Mouse (Mus musculus) myocyte (in vitro differentiated cells): ENCODE measurements around the gene Spaca7. TPM values are rescaled to one million over a fixed set of nuclear protein-coding genes. Genes with fewer than 3 reads are reported as not detected.

Experiments used
- H3K27me3 ChIP-seq: one replicate; pipeline ENCODE4 v1.6.1; 2011; ENCODE audit not compliant: control insufficient read depth, insufficient read depth, insufficient read length
- H3K36me3 ChIP-seq: one replicate; pipeline ENCODE4 v1.6.1; 2011; ENCODE audit not compliant: control insufficient read depth, insufficient read depth
- H3K4me2 ChIP-seq: one replicate; pipeline ENCODE4 v1.6.1; 2011; ENCODE audit warnings: low read depth, control low read depth
- H3K4me3 ChIP-seq: one replicate; pipeline ENCODE4 v1.5.1; 2011; ENCODE audit warnings: mild to moderate bottlenecking, control low read depth, moderate library complexity
- H3K79me2 ChIP-seq: one replicate; pipeline ENCODE4 v1.6.1; 2011; ENCODE audit not compliant: control insufficient read depth, insufficient read depth
- H3ac ChIP-seq: one replicate; pipeline ENCODE4 v1.6.1; 2011; ENCODE audit not compliant: control insufficient read depth, insufficient read length
- CEBPB ChIP-seq: IDR thresholded peaks from 2 replicates; pipeline ENCODE4 v1.6.1; 2011; ENCODE audit warnings: mild to moderate bottlenecking, moderate library complexity; ENCODE audit not compliant: poor library complexity, insufficient read depth, severe bottlenecking
- E2F4 ChIP-seq: IDR thresholded peaks from one replicate; pipeline ENCODE4 v1.6.1; 2011; ENCODE audit warnings: mild to moderate bottlenecking, control low read depth, moderate library complexity; ENCODE audit not compliant: insufficient read depth
- MAX ChIP-seq: IDR thresholded peaks from one replicate; pipeline ENCODE4 v1.6.1; 2011; ENCODE audit warnings: low read depth, mild to moderate bottlenecking, control low read depth
- MYOD1 ChIP-seq, 3 experiments: IDR thresholded peaks; one replicate each; pipeline ENCODE4 v1.6.1; 2011; ENCODE audit warnings: control low read depth in 2 of 3, low read depth in 2 of 3, mild to moderate bottlenecking in 2 of 3, moderate library complexity in 1 of 3; ENCODE audit not compliant: insufficient read length in 2 of 3, control insufficient read depth in 1 of 3
- MYOG ChIP-seq, 3 experiments: IDR thresholded peaks; one replicate each; pipeline ENCODE4 v1.6.1; 2011; ENCODE audit warnings: control low read depth in 2 of 3, low read depth in 2 of 3, mild to moderate bottlenecking in 2 of 3; ENCODE audit not compliant: insufficient read length in 2 of 3, control insufficient read depth in 1 of 3, insufficient read depth in 1 of 3
- POLR2A ChIP-seq: IDR thresholded peaks from one replicate; pipeline ENCODE4 v1.6.1; 2011; ENCODE audit warnings: low read depth, mild to moderate bottlenecking, control low read depth, moderate library complexity; ENCODE audit not compliant: insufficient read length
- POLR2AphosphoS2 ChIP-seq: IDR thresholded peaks from one replicate; pipeline ENCODE4 v1.6.1; 2011; ENCODE audit warnings: low read depth, control low read depth; ENCODE audit not compliant: insufficient read length
- REST ChIP-seq: IDR thresholded peaks from one replicate; pipeline ENCODE4 v1.6.1; 2011; ENCODE audit warnings: mild to moderate bottlenecking, control low read depth, moderate library complexity; ENCODE audit not compliant: insufficient read depth, insufficient read length
- SRF ChIP-seq: IDR thresholded peaks from one replicate; pipeline ENCODE4 v1.6.1; 2011; ENCODE audit warnings: low read depth; ENCODE audit not compliant: control insufficient read depth, insufficient read length
- TCF12 ChIP-seq: IDR thresholded peaks from one replicate; pipeline ENCODE4 v1.6.1; 2011; ENCODE audit warnings: mild to moderate bottlenecking, control low read depth; ENCODE audit not compliant: poor library complexity, insufficient read depth, severe bottlenecking
- TCF3 ChIP-seq: IDR thresholded peaks from one replicate; pipeline ENCODE4 v1.6.1; 2011; ENCODE audit warnings: low read depth, control low read depth; ENCODE audit not compliant: insufficient read length
- USF1 ChIP-seq: IDR thresholded peaks from one replicate; pipeline ENCODE4 v1.6.1; 2011; ENCODE audit warnings: low read depth, mild to moderate bottlenecking, control low read depth, moderate library complexity
- polyA plus RNA-seq: library from polyadenylated mRNA; unstranded; fragments of >200 nt; fragmentation: generic; extraction: Trizol; gene quantifications from one replicate; pipeline ENCODE4 v1.2.1, GENCODE M21; 2012; ENCODE audit warnings: missing spikeins

Spaca7 gene
- polyA plus RNA-seq, 1 experiment = not detected

- Histone ChIP-seq H3K79me2 (no peaks in the 10 kb centered on the region), H3K4me3 (no peak overlapping the region), H3K27me3 (peaks cover 17% of the 10 kb centered on the region), H3K4me2 (no peak overlapping the region), H3K36me3 (no peaks in the 10 kb centered on the region), H3ac (no peak overlapping the region)
- TF ChIP-seq POLR2AphosphoS2 = no peak
Measured at GRCm38 (mm10) chr8:12548255-12548654, 24.6 kb upstream of the Spaca7 start.

- peaks cover 19% of the 10 kb centered on the region for H3K27me3 ChIP-seq
- no peaks in the 10 kb centered on the region for H3K36me3 ChIP-seq
- no peak overlapping the region for H3K4me3 ChIP-seq
Measured at GRCm38 (mm10) chr8:12548680-12549079, 24.1 kb upstream of the Spaca7 start.

GRCm38 (mm10) chr8:12555515-12556145 lies 17.2 kb upstream of the Spaca7 start:
- Histone ChIP-seq H3K36me3 (no peaks in the 10 kb centered on the region), H3ac (no peak overlapping the region), H3K27me3 (peaks cover 21% of the 10 kb centered on the region), H3K4me3 (no peak overlapping the region), H3K4me2 (no peak overlapping the region), H3K79me2 (no peaks in the 10 kb centered on the region)
- TF ChIP-seq USF1 (no peak), CEBPB (no peak), POLR2A (no peak), REST (no peak), TCF12 (no peak), POLR2AphosphoS2 (no peak), MAX (no peak), SRF (no peak), E2F4 (no peak), MYOG (IDR thresholded peaks at IDR 0.05; ENCODE audit: control insufficient read depth in 1 of 3, insufficient read depth in 1 of 3, insufficient read length in 2 of 3, low read depth in 2 of 3) (no peak), TCF3 (no peak), MYOD1 (IDR thresholded peaks at IDR 0.05; ENCODE audit: control insufficient read depth in 1 of 3, insufficient read length in 2 of 3, low read depth in 2 of 3) (no peak)

More at GRCm38 (mm10) chr8:12548680-12549079, 24.1 kb upstream of the Spaca7 start:
- no peak overlapping the region for H3K4me2 ChIP-seq
- no peak for TF ChIP-seq TCF3
- no peak for TF ChIP-seq CEBPB
- no peak for TF ChIP-seq POLR2A
- no peak for TF ChIP-seq USF1
- no peak for TF ChIP-seq REST
- TF ChIP-seq POLR2AphosphoS2 = no peak
- TF ChIP-seq E2F4 = no peak
- TF ChIP-seq SRF = no peak
- TF ChIP-seq MAX = no peak
- TF ChIP-seq TCF12 = no peak
- TF ChIP-seq MYOD1 (IDR thresholded peaks at IDR 0.05; ENCODE audit: control insufficient read depth in 1 of 3, insufficient read length in 2 of 3, low read depth in 2 of 3) = no peak
- TF ChIP-seq MYOG (IDR thresholded peaks at IDR 0.05; ENCODE audit: control insufficient read depth in 1 of 3, insufficient read depth in 1 of 3, insufficient read length in 2 of 3, low read depth in 2 of 3) = no peak
- no peak overlapping the region for H3ac ChIP-seq
- H3K79me2 ChIP-seq = no peaks in the 10 kb centered on the region

GRCm38 (mm10) chr8:12558786-12559185 lies 14.0 kb upstream of the Spaca7 start:
- no peak for TF ChIP-seq POLR2A
- TF ChIP-seq MYOD1 (IDR thresholded peaks at IDR 0.05; ENCODE audit: control insufficient read depth in 1 of 3, insufficient read length in 2 of 3, low read depth in 2 of 3) = no peak
- no peak for TF ChIP-seq POLR2AphosphoS2
- no peak for TF ChIP-seq USF1
- no peak for TF ChIP-seq TCF12
- TF ChIP-seq MAX = no peak
- no peak for TF ChIP-seq REST
- TF ChIP-seq MYOG (IDR thresholded peaks at IDR 0.05; ENCODE audit: control insufficient read depth in 1 of 3, insufficient read depth in 1 of 3, insufficient read length in 2 of 3, low read depth in 2 of 3) = no peak
- TF ChIP-seq SRF = no peak
- TF ChIP-seq E2F4 = no peak
- no peak for TF ChIP-seq CEBPB
- no peak for TF ChIP-seq TCF3
- no peak overlapping the region for H3K4me2 ChIP-seq
- no peak overlapping the region for H3ac ChIP-seq
- H3K4me3 ChIP-seq = no peak overlapping the region
- H3K36me3 ChIP-seq = no peaks in the 10 kb centered on the region
- peaks cover 18% of the 10 kb centered on the region for H3K27me3 ChIP-seq
- no peaks in the 10 kb centered on the region for H3K79me2 ChIP-seq

- TF ChIP-seq POLR2AphosphoS2 (no peak), SRF (no peak)
- Histone ChIP-seq H3K36me3 (no peaks in the 10 kb centered on the region), H3K4me3 (no peak overlapping the region), H3K27me3 (peaks cover 6% of the 10 kb centered on the region), H3ac (no peak overlapping the region), H3K79me2 (no peaks in the 10 kb centered on the region), H3K4me2 (no peak overlapping the region)
Measured at GRCm38 (mm10) chr8:12561403-12561960, 11.3 kb upstream of the Spaca7 start.
